Mouse (Mus musculus) thymus, adult 2 months (tissue): ENCODE results near the gene Fam114a1.

Experiments used
- CTCF ChIP-seq: fragments of 200-500 bp; IDR thresholded peaks from 2 replicates; pipeline ENCODE4 v1.5.1; 2012; ENCODE audit warnings: mild to moderate bottlenecking, control low read depth, low read length, moderate library complexity, borderline replicate concordance; ENCODE audit not compliant: control insufficient read depth, poor library complexity, insufficient read depth; ENCODE audit errors: extremely low read depth
- POLR2A ChIP-seq: fragments of 200-500 bp; IDR thresholded peaks from 2 replicates; pipeline ENCODE4 v1.6.1; 2012; ENCODE audit warnings: mild to moderate bottlenecking, low read length, control low read depth, moderate library complexity; ENCODE audit not compliant: control insufficient read depth, poor library complexity, insufficient read depth; ENCODE audit errors: extremely low read depth

DNA sequence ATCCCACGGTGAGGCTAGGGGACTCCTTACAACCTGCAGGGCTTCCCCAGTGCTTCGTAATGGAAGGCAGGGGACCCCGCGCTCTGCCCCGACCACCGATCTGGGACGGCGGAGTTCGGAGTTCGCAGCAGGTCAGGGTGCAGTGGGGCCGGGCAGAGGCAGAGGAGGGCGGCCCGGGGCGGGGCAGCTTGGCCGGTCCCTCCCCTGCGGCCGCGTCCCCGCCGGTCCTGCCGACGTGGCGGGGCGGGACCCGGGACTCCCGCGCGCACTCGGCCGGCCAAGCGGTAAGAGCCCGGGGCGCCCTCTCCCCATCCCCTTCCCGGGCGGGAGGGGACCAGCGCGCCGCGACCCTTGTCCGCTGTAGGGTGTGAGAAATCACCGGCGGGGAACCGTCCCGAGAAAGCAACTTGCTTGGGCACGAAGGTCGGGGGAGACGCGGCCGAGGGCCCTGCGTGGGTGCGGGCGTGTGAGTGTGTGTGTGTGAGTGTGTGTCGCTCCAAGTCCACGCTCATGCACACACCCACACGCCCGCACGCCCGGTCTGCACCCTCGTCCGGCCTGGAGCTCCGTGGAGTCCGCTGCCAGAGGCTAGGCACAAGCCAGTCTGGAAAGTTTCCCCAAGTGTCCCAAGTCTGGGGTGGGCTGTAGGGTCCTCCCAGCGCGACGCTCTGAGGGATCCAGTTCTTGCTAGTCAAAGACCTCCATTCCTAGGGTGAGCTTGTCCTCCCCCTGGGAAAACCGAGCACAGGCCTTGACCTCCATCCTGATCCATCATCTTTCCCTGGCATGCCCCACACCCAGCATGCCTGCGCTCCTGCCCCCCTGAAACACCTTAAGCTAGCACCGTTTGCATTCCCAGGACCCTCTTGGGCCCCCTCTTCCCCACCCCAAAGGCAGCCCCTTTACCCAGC, at the start of gene Fam114a1:
- TF ChIP-seq CTCF = no peak
- no peak for TF ChIP-seq POLR2A
